Mouse (Mus musculus) intestine, embryonic 16.5 days (tissue): ENCODE measurements at regions not wholly inside any gene's neighbourhood (a gene's known extent, or its start where the extent isn't known, plus 50 kb on each side); places are given as distances from the start of the nearest gene placed in this dataset.

ENCODE experiments used
- ATAC-seq: fragments of 200-750 bp; cut with Nextera tagmentation; 2 replicates; pipeline ENCODE4 v1.8.0; 2017; ENCODE audit warnings: moderate TSS enrichment, moderate library complexity
- H3K27ac ChIP-seq: fragments of 300-500 bp; sonication (generic); 2 replicates; pipeline ENCODE4 v1.5.1; 2014; ENCODE audit warnings: mild to moderate bottlenecking, low read length
- H3K27me3 ChIP-seq: fragments of 300-500 bp; sonication (generic); replicated peaks from 2 replicates; pipeline ENCODE4 v1.6.1; 2014; ENCODE audit warnings: low read length, control low read depth, mixed read lengths; ENCODE audit not compliant: control insufficient read depth, insufficient read depth
- H3K36me3 ChIP-seq: fragments of 300-500 bp; sonication (generic); 2 replicates; pipeline ENCODE4 v1.6.1; 2014; ENCODE audit warnings: low read length, control low read depth; ENCODE audit not compliant: control insufficient read depth, insufficient read depth
- H3K4me1 ChIP-seq: fragments of 300-500 bp; sonication (generic); 2 replicates; pipeline ENCODE4 v1.6.1; 2014; ENCODE audit warnings: low read length, control low read depth, mixed read lengths; ENCODE audit not compliant: control insufficient read depth, insufficient read depth
- H3K4me2 ChIP-seq: fragments of 300-500 bp; sonication (generic); 2 replicates; pipeline ENCODE4 v1.6.1; 2014; ENCODE audit warnings: low read depth, low read length, control low read depth
- H3K4me3 ChIP-seq: fragments of 300-500 bp; sonication (generic); 2 replicates; pipeline ENCODE4 v1.5.1; 2014; ENCODE audit warnings: mild to moderate bottlenecking, low read length
- H3K9ac ChIP-seq: fragments of 300-500 bp; sonication (generic); 2 replicates; pipeline ENCODE4 v1.6.1; 2014; ENCODE audit warnings: low read depth, low read length
- H3K9me3 ChIP-seq: fragments of 300-500 bp; sonication (generic); 2 replicates; pipeline ENCODE4 v1.6.1; 2016; ENCODE audit warnings: low read length, control low read depth; ENCODE audit not compliant: control insufficient read depth
- WGBS: fragments of 180-500 bp; shearing (Covaris S2); extraction: QIAGEN DNeasy Blood & Tissue Kit; methylation state at CpG from one replicate; pipeline ENCODE4 v1.1.7; 2014; 5-methylcytosine and 5-hydroxymethylcytosine counted together

DNA sequence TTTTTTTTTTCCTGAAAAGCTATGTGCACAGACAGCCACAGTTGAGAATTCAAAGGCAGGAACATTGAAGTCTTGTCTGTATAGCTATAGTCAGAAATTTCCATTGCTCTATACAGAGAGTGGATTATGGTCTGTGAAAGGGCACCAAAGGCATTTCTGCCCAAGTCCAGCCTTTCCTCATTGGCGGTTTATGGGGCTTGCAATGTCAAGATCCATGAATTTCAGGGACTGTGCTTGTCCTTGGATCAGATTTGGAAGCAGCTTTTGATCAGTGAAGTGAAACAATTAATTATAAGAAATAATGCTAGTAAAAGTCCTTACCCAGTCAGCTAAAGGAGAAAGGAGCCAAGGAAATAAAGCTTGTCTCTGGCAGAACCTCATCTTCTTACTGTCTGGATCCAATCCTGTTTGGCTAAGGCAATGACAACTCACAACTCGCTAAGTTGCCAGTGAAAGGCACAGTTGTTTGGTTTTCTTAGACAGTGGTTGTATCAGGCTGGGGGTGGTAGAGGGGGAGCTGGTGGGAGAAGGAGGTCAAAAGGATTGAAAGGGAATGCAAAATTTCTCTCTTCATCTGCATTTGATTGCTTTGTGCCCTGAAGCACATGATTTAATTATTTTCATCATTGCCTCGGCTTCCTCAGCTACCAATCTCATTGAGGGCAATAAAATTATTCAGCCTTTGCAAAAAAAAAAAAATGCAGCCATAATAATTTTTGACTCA, 574.4 kb upstream of the Lcorl start:
- Histone ChIP-seq H3K36me3 (no peaks in the 10 kb centered on the region), H3K4me3 (no peak overlapping the region), H3K9ac (no peak overlapping the region), H3K27me3 (no peaks in the 10 kb centered on the region), H3K27ac (no peak overlapping the region), H3K4me2 (no peak overlapping the region), H3K9me3 (no peaks in the 10 kb centered on the region), H3K4me1 (no peaks in the 10 kb centered on the region)
- ATAC-seq = no peak
- WGBS = 69% methylated on average over 3 of the region's 3 CpGs

DNA sequence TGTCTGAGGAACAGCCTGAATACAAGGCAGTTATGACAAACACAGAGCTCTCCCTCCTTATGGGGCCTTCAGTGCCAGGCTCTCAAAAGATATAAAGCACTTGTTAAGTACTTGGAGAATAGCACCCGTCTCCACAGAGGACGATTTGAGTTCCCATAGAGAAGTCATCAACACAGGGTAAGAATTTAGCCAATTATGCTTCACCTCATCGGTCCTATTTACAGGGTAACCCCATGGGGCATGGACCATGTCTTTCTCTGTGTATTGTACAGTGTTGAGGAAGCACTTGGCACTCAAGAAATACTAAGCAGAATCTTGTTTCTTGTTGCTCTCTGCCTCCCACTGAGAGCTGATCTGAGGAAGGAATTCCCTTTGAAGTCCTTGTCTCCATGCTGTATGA, 565.3 kb upstream of the Lcorl start:
- Histone ChIP-seq H3K27me3 (no peaks in the 10 kb centered on the region), H3K9me3 (no peaks in the 10 kb centered on the region), H3K9ac (no peak overlapping the region), H3K4me2 (no peak overlapping the region), H3K4me1 (no peaks in the 10 kb centered on the region), H3K27ac (no peak overlapping the region), H3K4me3 (no peak overlapping the region), H3K36me3 (no peaks in the 10 kb centered on the region)
- ATAC-seq = no peak
- 83% methylated on average over 3 of the region's 3 CpGs for WGBS

DNA sequence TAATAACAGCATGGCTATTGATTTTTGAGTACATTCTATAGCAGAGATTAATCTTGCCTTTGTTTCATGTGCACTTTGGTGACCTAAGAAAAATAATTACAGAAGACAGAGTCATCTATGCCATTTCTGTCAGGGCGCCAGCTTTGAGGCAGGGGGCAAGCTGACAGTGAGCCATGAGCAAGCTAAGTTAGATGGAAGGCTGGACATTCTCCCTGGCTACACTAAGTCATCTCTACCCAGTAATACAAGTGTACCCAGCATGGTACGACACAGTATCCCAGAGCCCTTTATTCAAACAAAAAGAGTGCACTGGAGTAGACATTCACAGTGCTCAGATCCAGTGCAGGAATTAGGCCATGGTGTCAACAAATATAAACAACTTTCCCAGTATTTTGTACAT, 549.6 kb upstream of the Lcorl start:
- Histone ChIP-seq H3K36me3 (no peaks in the 10 kb centered on the region), H3K4me3 (no peak overlapping the region), H3K27me3 (no peaks in the 10 kb centered on the region), H3K9ac (no peak overlapping the region), H3K27ac (no peak overlapping the region), H3K4me2 (no peak overlapping the region), H3K9me3 (no peaks in the 10 kb centered on the region), H3K4me1 (no peaks in the 10 kb centered on the region)
- WGBS = 64% methylated on average over 2 of the region's 2 CpGs
- no peak for ATAC-seq

DNA sequence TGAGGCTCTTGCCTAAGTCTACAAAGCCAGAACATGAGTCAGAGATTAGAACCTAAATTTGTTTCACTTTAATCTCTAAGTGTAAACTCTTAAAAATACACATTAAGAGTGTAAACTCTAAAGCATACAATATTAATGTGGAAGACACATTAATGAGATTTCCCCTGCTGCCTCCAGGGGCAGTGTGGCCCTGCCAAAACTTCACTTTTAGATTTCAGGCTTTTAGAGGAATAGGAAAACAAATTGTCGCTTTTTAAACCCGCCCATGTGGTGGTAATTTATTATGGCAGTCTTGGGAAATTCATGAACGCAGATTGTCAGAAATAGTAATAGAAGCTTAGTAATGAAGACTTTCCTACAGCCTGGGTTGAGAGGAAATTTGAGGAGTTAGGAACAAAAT, 549.0 kb upstream of the Lcorl start:
- no peak overlapping the region for H3K4me3 ChIP-seq
- 39% methylated on average over 3 of the region's 3 CpGs for WGBS
- H3K4me2 ChIP-seq = no peak overlapping the region
- H3K36me3 ChIP-seq = no peaks in the 10 kb centered on the region
- H3K27me3 ChIP-seq = no peaks in the 10 kb centered on the region
- ATAC-seq = no peak
- no peak overlapping the region for H3K9ac ChIP-seq
- H3K4me1 ChIP-seq = no peaks in the 10 kb centered on the region
- no peak overlapping the region for H3K27ac ChIP-seq
- H3K9me3 ChIP-seq = no peaks in the 10 kb centered on the region

GRCm38 (mm10) chr5:46386591-46386990, 529.2 kb upstream of the Lcorl start:
- H3K27ac ChIP-seq = no peak overlapping the region
- no peaks in the 10 kb centered on the region for H3K9me3 ChIP-seq
- no peaks in the 10 kb centered on the region for H3K36me3 ChIP-seq
- H3K27me3 ChIP-seq = no peaks in the 10 kb centered on the region
- H3K4me3 ChIP-seq = no peak overlapping the region
- H3K9ac ChIP-seq = no peak overlapping the region
- H3K4me2 ChIP-seq = no peak overlapping the region
- WGBS = 66% methylated on average over 2 of the region's 2 CpGs
- no peak for ATAC-seq
- H3K4me1 ChIP-seq = no peaks in the 10 kb centered on the region

- no peak overlapping the region for H3K4me2 ChIP-seq
- H3K9ac ChIP-seq = no peak overlapping the region
- H3K27ac ChIP-seq = no peak overlapping the region
- WGBS = 69% methylated on average over 1 of the region's 1 CpGs
- no peak for ATAC-seq
- H3K4me3 ChIP-seq = no peak overlapping the region
- no peaks in the 10 kb centered on the region for H3K9me3 ChIP-seq
- H3K36me3 ChIP-seq = no peaks in the 10 kb centered on the region
- H3K4me1 ChIP-seq = no peaks in the 10 kb centered on the region
- H3K27me3 ChIP-seq = no peaks in the 10 kb centered on the region
These were observed 509.9 kb upstream of the Lcorl start for GRCm38 (mm10) chr5:46367328-46367727.

GRCm38 (mm10) chr5:46363661-46364060, 506.2 kb upstream of the Lcorl start:
- no peaks in the 10 kb centered on the region for H3K36me3 ChIP-seq
- no peak overlapping the region for H3K4me2 ChIP-seq
- no peak overlapping the region for H3K9ac ChIP-seq
- no peaks in the 10 kb centered on the region for H3K27me3 ChIP-seq
- no peak for ATAC-seq
- H3K9me3 ChIP-seq = no peaks in the 10 kb centered on the region
- no peak overlapping the region for H3K4me3 ChIP-seq
- no peaks in the 10 kb centered on the region for H3K4me1 ChIP-seq
- WGBS = 90% methylated on average over 2 of the region's 2 CpGs
- H3K27ac ChIP-seq = no peak overlapping the region

DNA sequence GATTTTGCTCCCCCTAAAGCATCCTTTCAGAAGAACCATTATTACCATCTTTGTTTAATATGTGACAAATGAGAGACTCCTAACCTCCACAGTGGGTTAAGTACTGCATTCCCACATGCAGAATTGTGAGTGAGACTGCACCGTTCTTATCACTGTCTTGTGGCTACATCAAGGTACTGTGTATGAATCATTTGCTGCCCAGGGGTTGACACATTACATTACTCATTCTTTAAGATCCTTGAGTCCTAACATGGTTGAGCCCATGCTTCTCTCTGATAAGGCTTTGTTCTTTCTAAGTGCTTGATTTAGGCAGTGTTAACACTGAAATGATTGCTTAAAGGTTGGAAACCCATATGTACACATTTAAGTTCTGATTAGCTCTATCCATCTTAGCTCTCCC, 504.2 kb upstream of the Lcorl start:
- WGBS = 62% methylated on average over 1 of the region's 1 CpGs

DNA sequence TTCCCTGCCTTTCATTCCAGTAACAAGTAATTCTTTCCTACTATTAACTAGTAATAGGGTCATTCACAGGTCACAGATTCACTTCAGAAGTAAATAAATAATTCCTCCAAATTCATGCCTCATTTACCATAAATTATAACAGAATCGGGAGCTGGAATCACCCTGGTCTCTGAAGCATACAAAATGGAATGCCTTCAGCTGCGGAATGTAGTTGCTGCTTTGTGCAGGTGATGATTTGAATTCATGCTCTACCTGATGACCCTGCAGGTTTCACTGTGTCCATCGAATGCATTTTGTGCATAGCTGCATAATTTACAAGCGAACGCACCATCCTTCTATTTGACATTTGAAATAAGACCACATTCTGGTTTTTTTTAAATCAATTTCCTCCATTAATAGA, 491.0 kb upstream of the Lcorl start:
- Histone ChIP-seq H3K4me1 (no peaks in the 10 kb centered on the region), H3K9me3 (no peaks in the 10 kb centered on the region), H3K36me3 (no peaks in the 10 kb centered on the region), H3K27ac (no peak overlapping the region), H3K4me3 (no peak overlapping the region), H3K27me3 (no peaks in the 10 kb centered on the region), H3K4me2 (no peak overlapping the region), H3K9ac (no peak overlapping the region)
- ATAC-seq = no peak
- 83% methylated on average over 5 of the region's 5 CpGs for WGBS

More for the DNA sequence above, 504.2 kb upstream of the Lcorl start:
- no peak overlapping the region for H3K27ac ChIP-seq
- H3K36me3 ChIP-seq = no peaks in the 10 kb centered on the region
- no peaks in the 10 kb centered on the region for H3K9me3 ChIP-seq
- no peaks in the 10 kb centered on the region for H3K4me1 ChIP-seq
- H3K4me2 ChIP-seq = no peak overlapping the region
- no peak for ATAC-seq
- no peaks in the 10 kb centered on the region for H3K27me3 ChIP-seq
- no peak overlapping the region for H3K4me3 ChIP-seq
- no peak overlapping the region for H3K9ac ChIP-seq
